Mouse (Mus musculus): ENCODE data around the gene Vkorc1l1. TPM values are rescaled to one million over a fixed set of nuclear protein-coding genes. Genes with fewer than 3 reads are reported as not detected.

Vkorc1l1 gene
- polyA plus RNA-seq, 2 experiments = 26.1 to 35.7 TPM

DNA sequence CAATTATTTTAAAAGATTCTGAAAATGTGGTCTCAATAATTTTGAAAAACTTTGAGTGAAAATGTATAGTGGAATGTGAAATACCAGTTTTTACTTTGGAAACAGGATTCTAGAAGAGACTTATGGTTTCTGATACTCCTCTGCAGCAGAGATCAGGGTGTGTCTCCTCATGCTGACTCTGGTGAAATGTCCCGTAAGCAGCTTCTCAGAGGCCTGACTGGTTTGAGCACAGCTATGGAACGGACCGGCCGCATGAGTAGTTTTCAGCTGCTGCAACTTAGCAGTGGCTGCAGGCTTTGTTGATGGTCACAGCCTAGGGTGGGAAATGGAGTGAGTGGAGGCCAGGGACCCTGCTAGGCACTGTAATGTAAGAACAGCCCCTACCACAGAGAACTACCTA, 36.0 kb downstream of the Vkorc1l1 start:
- Histone ChIP-seq H3K27ac (replicated peaks; ENCODE audit: low read depth, low read length) (no peak overlapping the region), H3K9me3 (ENCODE audit: control insufficient read depth, low read length) (no peaks in the 10 kb centered on the region), H3K4me2 (replicated peaks; ENCODE audit: low read depth, low read length, severe bottlenecking) (no peak overlapping the region), H3K27me3 (ENCODE audit: control insufficient read depth, insufficient read depth, low read length) (no peaks in the 10 kb centered on the region), H3K4me1 (ENCODE audit: control insufficient read depth, insufficient read depth, low read length) (no peaks in the 10 kb centered on the region), H3K9ac (ENCODE audit: low read depth, low read length, severe bottlenecking) (no peak overlapping the region), H3K4me3 (replicated peaks; ENCODE audit: low read length) (no peak overlapping the region), H3K36me3 (ENCODE audit: control insufficient read depth, insufficient read depth, low read length) (no peaks in the 10 kb centered on the region; the same call in 1 of the 2 replicates)
- WGBS = 89% methylated on average over 4 of the region's 4 CpGs
- no peak for ATAC-seq (ENCODE audit: low FRiP score, low read depth)
- TF ChIP-seq POLR2A (IDR thresholded peaks at IDR 0.05; ENCODE audit: borderline replicate concordance, extremely low read depth, insufficient read depth, insufficient read length) = no peak
- DNase-seq (ENCODE audit: low spot score) = no peak

DNA sequence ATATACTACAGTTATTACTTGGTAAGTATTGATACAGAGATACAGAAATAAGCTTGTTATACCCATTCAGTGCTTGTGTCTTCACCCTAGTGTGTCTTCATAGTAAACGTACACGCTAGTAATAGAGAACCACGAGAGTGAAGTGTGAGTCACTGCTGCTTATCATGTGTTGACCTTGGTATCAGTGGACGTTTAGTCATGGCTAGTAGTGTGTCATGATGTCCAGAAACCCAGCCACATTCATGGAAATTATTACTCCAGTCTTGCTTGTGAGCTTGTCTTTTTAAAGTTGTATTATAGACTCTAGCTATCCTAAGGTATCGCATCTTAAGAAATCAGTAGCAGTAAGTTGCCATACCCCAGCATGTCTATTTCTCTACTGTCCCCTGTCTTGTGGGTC, 36.8 kb downstream of the Vkorc1l1 start:
- peaks cover 8% of the 10 kb centered on the region for H3K36me3 ChIP-seq (ENCODE audit: control insufficient read depth, insufficient read depth, low read length)
- no peaks in the 10 kb centered on the region for H3K4me1 ChIP-seq (ENCODE audit: control insufficient read depth, insufficient read depth, low read length)
- whole genome bisulfite sequencing = 92% methylated on average over 5 of the region's 5 CpGs
- no peak for ATAC-seq (ENCODE audit: low FRiP score, low read depth)
- DNase-seq (ENCODE audit: low spot score) = no peak
- H3K4me3 ChIP-seq (replicated peaks; ENCODE audit: low read length) = no peak overlapping the region
- no peak for TF ChIP-seq POLR2A (IDR thresholded peaks at IDR 0.05; ENCODE audit: borderline replicate concordance, extremely low read depth, insufficient read depth, insufficient read length)
- no peaks in the 10 kb centered on the region for H3K27me3 ChIP-seq (ENCODE audit: control insufficient read depth, insufficient read depth, low read length)
- H3K9ac ChIP-seq (ENCODE audit: low read depth, low read length, severe bottlenecking) = no peak overlapping the region
- no peak overlapping the region for H3K27ac ChIP-seq (replicated peaks; ENCODE audit: low read depth, low read length)
- H3K9me3 ChIP-seq (ENCODE audit: control insufficient read depth, low read length) = no peaks in the 10 kb centered on the region
- no peak overlapping the region for H3K4me2 ChIP-seq (replicated peaks; ENCODE audit: low read depth, low read length, severe bottlenecking)

DNA sequence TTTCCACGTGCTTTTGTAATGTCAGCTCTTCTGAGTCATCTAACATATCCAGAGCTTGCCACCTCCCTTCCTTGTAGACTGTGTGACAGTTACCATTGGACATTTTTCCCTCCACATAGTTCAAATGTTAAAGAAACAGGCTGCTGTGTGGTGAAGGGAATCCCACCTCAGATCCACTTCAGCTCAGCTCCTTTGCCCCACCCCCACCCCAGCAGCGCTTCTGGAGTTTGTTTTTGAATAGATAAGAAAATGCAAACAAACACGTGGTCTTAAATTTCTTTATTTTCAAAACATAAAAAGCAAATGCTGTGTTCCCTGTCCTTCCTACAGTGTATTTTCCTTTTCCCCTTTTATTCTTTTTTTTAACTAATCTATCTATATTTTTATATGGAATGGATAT, 38.4 kb downstream of the Vkorc1l1 start:
- H3K9ac ChIP-seq (ENCODE audit: low read depth, low read length, severe bottlenecking) = no peak overlapping the region
- H3K27me3 ChIP-seq (ENCODE audit: control insufficient read depth, insufficient read depth, low read length) = no peaks in the 10 kb centered on the region
- no peak overlapping the region for H3K4me3 ChIP-seq (replicated peaks; ENCODE audit: low read length)
- 68% methylated on average over 3 of the region's 3 CpGs for WGBS
- H3K4me2 ChIP-seq (replicated peaks; ENCODE audit: low read depth, low read length, severe bottlenecking) = no peak overlapping the region
- no peaks in the 10 kb centered on the region for H3K4me1 ChIP-seq (ENCODE audit: control insufficient read depth, insufficient read depth, low read length)
- DNase-seq (ENCODE audit: low spot score) (no peak), ATAC-seq (ENCODE audit: low FRiP score, low read depth) (no peak)
- no peaks in the 10 kb centered on the region for H3K9me3 ChIP-seq (ENCODE audit: control insufficient read depth, low read length)
- H3K27ac ChIP-seq (replicated peaks; ENCODE audit: low read depth, low read length) = no peak overlapping the region
- H3K36me3 ChIP-seq (ENCODE audit: control insufficient read depth, insufficient read depth, low read length) = peaks cover 12% of the 10 kb centered on the region
- no peak for TF ChIP-seq POLR2A (IDR thresholded peaks at IDR 0.05; ENCODE audit: borderline replicate concordance, extremely low read depth, insufficient read depth, insufficient read length)

DNA sequence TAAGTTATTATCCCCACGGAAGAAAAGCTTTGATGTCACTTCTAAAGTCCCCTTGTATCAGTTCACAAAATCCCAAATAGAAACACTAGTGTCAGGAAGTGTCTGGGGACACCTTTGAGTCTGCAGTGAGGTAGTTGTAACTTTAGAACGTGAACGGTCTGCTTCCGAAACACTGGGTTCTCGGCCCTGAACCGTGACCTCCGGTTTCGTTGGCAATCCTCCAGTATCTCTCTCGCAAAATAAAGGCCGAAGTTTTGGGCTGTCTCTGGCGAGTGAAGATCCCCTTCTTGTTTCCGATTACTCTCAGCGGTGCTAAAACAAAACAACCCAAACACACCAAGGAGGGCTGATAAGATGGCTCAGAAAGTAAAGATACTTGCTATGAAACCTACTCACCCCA, 47.6 kb downstream of the Vkorc1l1 start:
- no peak overlapping the region for H3K9ac ChIP-seq (ENCODE audit: low read depth, low read length, severe bottlenecking)
- no peak for TF ChIP-seq POLR2A (IDR thresholded peaks at IDR 0.05; ENCODE audit: borderline replicate concordance, extremely low read depth, insufficient read depth, insufficient read length)
- no peak overlapping the region for H3K4me3 ChIP-seq (replicated peaks; ENCODE audit: low read length)
- H3K27ac ChIP-seq (replicated peaks; ENCODE audit: low read depth, low read length) = no peak overlapping the region
- no peak overlapping the region for H3K4me2 ChIP-seq (replicated peaks; ENCODE audit: low read depth, low read length, severe bottlenecking)
- WGBS = 70% methylated on average over 13 of the region's 13 CpGs
- no peaks in the 10 kb centered on the region for H3K4me1 ChIP-seq (ENCODE audit: control insufficient read depth, insufficient read depth, low read length)
- no peaks in the 10 kb centered on the region for H3K9me3 ChIP-seq (ENCODE audit: control insufficient read depth, low read length)
- no peaks in the 10 kb centered on the region for H3K27me3 ChIP-seq (ENCODE audit: control insufficient read depth, insufficient read depth, low read length)
- no peak for DNase-seq (ENCODE audit: low spot score)
- peaks cover 22% of the 10 kb centered on the region; the same call in 1 of the 2 replicates for H3K36me3 ChIP-seq (ENCODE audit: control insufficient read depth, insufficient read depth, low read length)
- ATAC-seq (ENCODE audit: low FRiP score, low read depth) = no peak

DNA sequence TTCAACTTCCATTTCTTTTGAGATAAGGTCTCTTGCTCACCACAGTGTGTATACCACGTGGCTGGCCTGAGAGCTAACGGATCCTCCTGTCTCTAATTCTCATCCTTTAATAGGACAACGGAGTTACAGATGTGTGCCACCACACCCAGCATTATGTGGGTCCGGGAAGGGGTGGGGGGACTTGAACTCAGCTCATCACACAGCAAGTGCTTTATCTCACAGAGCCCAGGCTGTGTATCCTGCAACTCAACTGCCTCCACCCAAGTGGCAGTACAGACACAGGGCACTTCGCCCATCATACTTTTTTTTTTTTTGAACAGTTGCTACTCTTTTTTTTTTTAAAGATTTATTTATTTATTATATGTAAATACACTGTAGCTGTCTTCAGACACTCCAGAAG, 50.1 kb downstream of the Vkorc1l1 start:
- no peaks in the 10 kb centered on the region for H3K27me3 ChIP-seq (ENCODE audit: control insufficient read depth, insufficient read depth, low read length)
- ATAC-seq (ENCODE audit: low FRiP score, low read depth) (no peak), DNase-seq (ENCODE audit: low spot score) (no peak)
- H3K9me3 ChIP-seq (ENCODE audit: control insufficient read depth, low read length) = no peaks in the 10 kb centered on the region
- no peak overlapping the region for H3K27ac ChIP-seq (replicated peaks; ENCODE audit: low read depth, low read length)
- H3K9ac ChIP-seq (ENCODE audit: low read depth, low read length, severe bottlenecking) = no peak overlapping the region
- peaks cover 22% of the 10 kb centered on the region; the same call in 1 of the 2 replicates for H3K36me3 ChIP-seq (ENCODE audit: control insufficient read depth, insufficient read depth, low read length)
- H3K4me2 ChIP-seq (replicated peaks; ENCODE audit: low read depth, low read length, severe bottlenecking) = no peak overlapping the region
- WGBS = 91% methylated on average over 5 of the region's 5 CpGs
- TF ChIP-seq POLR2A (IDR thresholded peaks at IDR 0.05; ENCODE audit: borderline replicate concordance, extremely low read depth, insufficient read depth, insufficient read length) = no peak
- no peak overlapping the region for H3K4me3 ChIP-seq (replicated peaks; ENCODE audit: low read length)
- H3K4me1 ChIP-seq (ENCODE audit: control insufficient read depth, insufficient read depth, low read length) = no peaks in the 10 kb centered on the region

DNA sequence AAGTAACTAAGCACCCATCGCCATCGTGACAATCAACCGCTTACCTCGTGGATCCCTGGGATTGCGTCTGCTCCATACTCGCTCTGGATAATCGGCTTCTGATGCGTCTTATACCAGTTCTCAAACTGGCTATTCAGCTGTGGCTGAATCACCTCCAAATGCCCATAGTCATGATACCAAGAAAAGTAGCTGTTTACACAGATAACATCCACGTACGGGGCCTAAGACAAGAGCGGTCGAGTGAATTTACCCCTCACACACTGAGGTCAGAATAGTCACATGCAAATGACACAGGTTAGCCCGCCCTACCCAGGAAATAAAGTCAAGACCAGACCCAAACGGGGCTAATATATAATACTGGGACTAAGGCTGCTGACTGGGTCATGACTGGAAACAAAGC, 51.6 kb downstream of the Vkorc1l1 start:
- no peaks in the 10 kb centered on the region for H3K4me1 ChIP-seq (ENCODE audit: control insufficient read depth, insufficient read depth, low read length)
- DNase-seq (ENCODE audit: low spot score) = no peak
- no peak for ATAC-seq (ENCODE audit: low FRiP score, low read depth)
- H3K27me3 ChIP-seq (ENCODE audit: control insufficient read depth, insufficient read depth, low read length) = no peaks in the 10 kb centered on the region
- H3K9ac ChIP-seq (ENCODE audit: low read depth, low read length, severe bottlenecking) = no peak overlapping the region
- TF ChIP-seq POLR2A (IDR thresholded peaks at IDR 0.05; ENCODE audit: borderline replicate concordance, extremely low read depth, insufficient read depth, insufficient read length) = no peak
- H3K4me3 ChIP-seq (replicated peaks; ENCODE audit: low read length) = no peak overlapping the region
- H3K4me2 ChIP-seq (replicated peaks; ENCODE audit: low read depth, low read length, severe bottlenecking) = no peak overlapping the region
- H3K9me3 ChIP-seq (ENCODE audit: control insufficient read depth, low read length) = no peaks in the 10 kb centered on the region
- WGBS = 92% methylated on average over 14 of the region's 14 CpGs
- H3K36me3 ChIP-seq (ENCODE audit: control insufficient read depth, insufficient read depth, low read length) = peaks cover 18% of the 10 kb centered on the region; the same call in 1 of the 2 replicates
- no peak overlapping the region for H3K27ac ChIP-seq (replicated peaks; ENCODE audit: low read depth, low read length)
